Mouse (Mus musculus): Measurements from ENCODE around the gene Fam149a. TPM values are rescaled to one million over a fixed set of nuclear protein-coding genes. Genes with fewer than 3 reads are reported as not detected.

Gene Fam149a
- polyA plus RNA-seq (2016; fragmentation: Nextera tagmentation; extraction: Ambion mirVana) = 5.7 and 7.4 TPM in 2 replicates

DNA sequence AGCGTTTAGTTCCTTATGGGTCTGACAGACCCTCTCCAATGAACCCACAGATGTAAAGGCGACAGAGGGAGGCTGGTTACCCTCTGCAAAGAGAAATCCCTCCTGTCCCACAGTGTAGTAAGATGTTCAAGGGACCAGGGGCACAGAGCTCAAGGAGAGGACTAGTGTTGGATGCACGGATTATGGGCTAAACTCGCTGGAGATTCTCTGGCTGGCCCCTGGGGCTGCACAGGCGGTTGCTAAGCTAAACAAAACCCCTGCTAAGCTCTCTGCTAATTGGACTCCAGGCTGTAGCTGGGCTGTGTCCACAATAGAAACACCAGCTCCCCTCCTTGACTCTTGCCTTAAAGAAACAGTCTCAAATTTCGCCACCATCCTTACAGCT, at the start of gene Fam149a:
Gene Fam149a (minus strand): TSS at position 329 of the 385 bp plus-strand sequence.
- peak; percentile 68; the same call in 1 of the 2 replicates for ATAC-seq (ENCODE audit: low FRiP score)
- Histone ChIP-seq H3K27ac (no peak within 1 kb of the TSS), H3K4me1 (peaks cover 16% of the 10 kb centered on the region), H3K27me3 (peaks cover 13% of the 10 kb centered on the region), H3K9ac (peak within 1 kb of the TSS; percentile 56), H3K4me3 (replicated peaks) (peak within 1 kb of the TSS; percentile 38), H3K36me3 (replicated peaks) (no peaks in the 10 kb centered on the region), H3K4me2 (peak within 1 kb of the TSS; percentile 85), H3K9me3 (no peaks in the 10 kb centered on the region)
- under 1% methylated on average over 6 of the region's 6 CpGs for WGBS

DNA sequence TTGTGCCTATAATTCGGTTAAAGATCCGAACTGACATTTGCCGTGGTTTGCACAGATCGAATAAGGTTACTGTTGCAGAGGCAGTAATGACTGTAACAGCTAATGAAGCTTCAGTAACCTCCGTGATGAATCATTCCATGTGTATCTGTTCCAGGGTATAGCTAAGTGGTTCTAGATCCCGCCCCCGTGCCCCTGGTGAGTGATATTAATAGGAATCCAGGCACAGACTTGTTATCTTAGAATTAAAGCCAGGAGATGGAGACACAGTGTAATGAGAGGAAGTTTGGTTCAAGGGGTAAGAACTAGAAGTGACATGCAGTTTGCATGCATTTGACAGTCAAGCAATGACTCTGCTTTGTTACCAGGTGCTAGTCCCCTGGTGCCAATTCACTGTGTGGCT, 38.1 kb upstream of the Fam149a start:
- no peaks in the 10 kb centered on the region for H3K27me3 ChIP-seq
- no peaks in the 10 kb centered on the region for H3K4me1 ChIP-seq
- no peak for ATAC-seq (ENCODE audit: low FRiP score)
- H3K27ac ChIP-seq = no peak overlapping the region
- no peak overlapping the region for H3K4me2 ChIP-seq
- WGBS = 93% methylated on average over 7 of the region's 7 CpGs
- H3K9ac ChIP-seq = no peak overlapping the region
- H3K36me3 ChIP-seq (replicated peaks) = no peaks in the 10 kb centered on the region
- H3K9me3 ChIP-seq = no peaks in the 10 kb centered on the region
- H3K4me3 ChIP-seq (replicated peaks) = no peak overlapping the region

DNA sequence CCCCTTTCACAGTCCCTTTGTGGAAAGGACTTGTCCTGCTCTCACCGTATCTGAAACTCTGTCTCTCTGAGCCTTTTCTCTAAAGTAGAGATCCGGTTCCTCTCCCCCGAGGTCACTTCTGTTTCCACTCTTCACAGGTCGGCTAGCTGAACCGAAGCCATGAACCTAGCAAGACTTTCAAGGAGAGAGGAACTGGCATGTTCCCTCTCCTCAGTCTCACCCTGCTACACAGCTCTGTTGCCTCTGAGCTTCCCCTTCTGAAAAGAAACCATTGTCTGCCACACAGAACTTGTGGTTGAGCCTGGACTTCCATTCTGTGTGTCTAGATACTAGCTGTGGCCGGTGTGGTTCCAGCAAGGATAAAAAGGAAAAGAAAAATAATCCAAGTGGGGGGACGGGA, 32.9 kb upstream of the Fam149a start:
- WGBS = 86% methylated on average over 7 of the region's 7 CpGs
- Histone ChIP-seq H3K27me3 (no peaks in the 10 kb centered on the region), H3K9me3 (no peaks in the 10 kb centered on the region), H3K9ac (no peak overlapping the region), H3K27ac (no peak overlapping the region), H3K36me3 (replicated peaks) (no peaks in the 10 kb centered on the region), H3K4me1 (peaks cover 7% of the 10 kb centered on the region; the same call in 1 of the 2 replicates), H3K4me2 (no peak overlapping the region), H3K4me3 (replicated peaks) (no peak overlapping the region)
- ATAC-seq (ENCODE audit: low FRiP score) = no peak

DNA sequence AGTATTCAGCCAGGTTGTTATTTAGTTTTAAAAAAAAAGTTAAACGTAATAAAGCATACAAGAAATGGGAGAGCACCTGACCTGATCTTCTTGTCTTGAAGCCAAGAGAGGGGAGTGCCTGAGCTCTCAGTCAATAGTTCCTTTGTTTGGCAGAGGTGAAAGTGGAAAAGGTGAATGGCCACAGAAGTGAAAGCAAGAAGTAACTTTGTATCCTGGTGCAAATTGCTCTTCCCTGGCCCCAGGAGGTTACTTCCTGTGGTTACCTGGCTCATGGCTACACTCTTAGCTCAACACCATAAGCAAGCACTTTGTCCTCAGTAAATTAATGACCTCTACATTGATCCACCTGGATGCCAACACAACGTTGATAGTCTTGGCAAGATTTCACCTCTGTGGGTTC, 28.8 kb upstream of the Fam149a start, which contains the start of gene Tlr3:
Gene Tlr3 (minus strand): TSS at position 199 of the 400 bp plus-strand sequence.
- no peak for ATAC-seq (ENCODE audit: low FRiP score)
- Histone ChIP-seq H3K27me3 (no peaks in the 10 kb centered on the region), H3K27ac (0 out of 2 replicates have a peak within 1 kb of the TSS, but pooled peaks have one; percentile 25), H3K4me1 (peaks cover 8% of the 10 kb centered on the region; the same call in 1 of the 2 replicates), H3K9ac (peak within 1 kb of the TSS; percentile 45), H3K4me3 (replicated peaks) (peak within 1 kb of the TSS; percentile 38), H3K36me3 (replicated peaks) (no peaks in the 10 kb centered on the region), H3K4me2 (peak within 1 kb of the TSS; percentile 58), H3K9me3 (no peaks in the 10 kb centered on the region)
- WGBS = 63% methylated on average over 2 of the region's 2 CpGs

DNA sequence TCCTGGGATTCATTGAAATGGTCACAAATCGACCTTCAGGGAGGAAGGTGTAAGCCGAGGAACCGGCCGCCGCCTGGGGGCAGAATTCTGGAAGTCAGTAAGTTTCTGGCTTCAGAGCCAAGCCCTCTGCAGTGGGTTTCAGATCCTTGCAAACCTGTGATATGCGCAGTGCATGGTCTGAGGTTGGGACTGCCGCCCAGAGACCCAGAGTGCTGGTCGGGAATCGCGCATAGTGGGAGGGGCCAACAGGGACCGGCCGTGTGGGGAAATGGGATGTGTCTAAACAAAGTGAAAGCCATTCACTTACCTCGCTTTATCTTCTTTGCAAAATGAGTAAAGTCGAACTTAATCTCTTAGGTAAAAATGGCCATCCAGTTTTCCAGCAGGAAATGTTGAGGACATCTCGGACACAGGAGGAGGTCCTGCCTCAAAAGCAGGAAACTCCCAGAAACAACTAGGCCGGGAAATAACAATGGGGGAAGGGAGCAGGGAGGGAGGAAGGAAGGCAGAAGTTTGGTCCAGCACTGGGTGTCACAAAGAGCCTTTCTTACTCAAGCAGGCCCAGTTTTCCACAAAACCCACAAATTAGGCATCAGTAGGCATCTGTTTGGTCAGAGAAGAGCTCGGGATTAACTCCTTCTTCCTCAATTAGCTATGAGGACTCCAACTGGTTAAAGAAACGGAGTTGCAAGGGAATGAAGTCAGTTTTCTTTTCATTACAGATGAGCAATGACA, 28.2 kb upstream of the Fam149a start:
- Histone ChIP-seq H3K27me3 (no peaks in the 10 kb centered on the region), H3K9ac (peak overlapping the region; percentile 45), H3K9me3 (no peaks in the 10 kb centered on the region), H3K4me3 (replicated peaks) (peak overlapping the region; percentile 38), H3K4me2 (peak overlapping the region; percentile 58), H3K4me1 (peaks cover 8% of the 10 kb centered on the region; the same call in 1 of the 2 replicates), H3K27ac (0 out of 2 replicates have a peak overlapping the region, but pooled peaks have one; percentile 25), H3K36me3 (replicated peaks) (no peaks in the 10 kb centered on the region)
- 4% methylated on average over 18 of the region's 18 CpGs for WGBS
- peak; percentile 91 for ATAC-seq (ENCODE audit: low FRiP score)

DNA sequence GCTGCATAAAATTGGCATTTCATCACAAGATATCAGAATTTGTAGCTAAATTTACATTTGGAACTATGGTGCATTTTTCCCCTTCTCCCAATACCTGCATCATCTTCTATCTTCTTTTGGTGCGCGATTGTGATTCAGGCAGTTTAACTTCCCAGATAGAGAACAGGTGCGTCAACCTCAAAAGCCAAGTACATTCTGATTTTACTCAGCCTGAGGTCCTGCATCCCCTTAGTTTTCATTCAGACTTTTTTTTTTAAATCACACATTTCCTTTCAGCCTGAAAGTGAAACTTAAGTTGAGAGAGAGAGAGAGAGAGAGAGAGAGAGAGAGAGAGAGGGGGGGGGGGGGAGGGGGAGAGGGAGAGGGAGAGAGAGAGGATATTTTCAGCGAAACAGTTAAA, 27.6 kb upstream of the Fam149a start:
- no peak for ATAC-seq (ENCODE audit: low FRiP score)
- Histone ChIP-seq H3K9me3 (no peaks in the 10 kb centered on the region), H3K4me1 (peaks cover 8% of the 10 kb centered on the region; the same call in 1 of the 2 replicates), H3K27ac (no peak overlapping the region), H3K4me3 (replicated peaks) (peak overlapping the region; percentile 38), H3K36me3 (replicated peaks) (no peaks in the 10 kb centered on the region), H3K4me2 (peak overlapping the region; percentile 58), H3K9ac (peak overlapping the region; percentile 45; the same call in 1 of the 2 replicates), H3K27me3 (no peaks in the 10 kb centered on the region)
- WGBS = 48% methylated on average over 4 of the region's 4 CpGs

DNA sequence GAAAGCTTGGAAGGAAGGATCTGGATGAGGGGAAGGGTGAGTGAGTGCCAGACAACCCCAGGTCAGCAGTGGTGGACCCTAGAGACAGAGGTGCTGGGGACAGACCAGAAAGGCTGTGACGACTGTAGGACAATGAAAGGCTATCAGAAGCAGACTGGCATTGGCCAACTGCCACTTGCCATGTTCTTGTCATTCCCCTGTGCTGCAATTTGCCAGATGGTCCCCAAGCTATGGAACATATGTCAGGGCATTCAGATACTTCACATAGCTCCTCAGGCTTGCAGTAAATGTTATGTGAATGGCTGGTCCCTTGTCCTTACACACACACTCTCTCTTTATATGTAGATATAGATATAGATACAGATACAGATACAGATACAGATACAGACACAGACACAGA, 1.2 kb upstream of the Fam149a start:
- peaks cover 16% of the 10 kb centered on the region for H3K4me1 ChIP-seq
- no peak for ATAC-seq (ENCODE audit: low FRiP score)
- H3K36me3 ChIP-seq (replicated peaks) = no peaks in the 10 kb centered on the region
- peaks cover 13% of the 10 kb centered on the region for H3K27me3 ChIP-seq
- H3K9me3 ChIP-seq = no peaks in the 10 kb centered on the region
- H3K4me2 ChIP-seq = no peak overlapping the region
- 61% methylated on average over 1 of the region's 1 CpGs for WGBS
- no peak overlapping the region for H3K4me3 ChIP-seq (replicated peaks)
- no peak overlapping the region for H3K9ac ChIP-seq
- H3K27ac ChIP-seq = no peak overlapping the region

DNA sequence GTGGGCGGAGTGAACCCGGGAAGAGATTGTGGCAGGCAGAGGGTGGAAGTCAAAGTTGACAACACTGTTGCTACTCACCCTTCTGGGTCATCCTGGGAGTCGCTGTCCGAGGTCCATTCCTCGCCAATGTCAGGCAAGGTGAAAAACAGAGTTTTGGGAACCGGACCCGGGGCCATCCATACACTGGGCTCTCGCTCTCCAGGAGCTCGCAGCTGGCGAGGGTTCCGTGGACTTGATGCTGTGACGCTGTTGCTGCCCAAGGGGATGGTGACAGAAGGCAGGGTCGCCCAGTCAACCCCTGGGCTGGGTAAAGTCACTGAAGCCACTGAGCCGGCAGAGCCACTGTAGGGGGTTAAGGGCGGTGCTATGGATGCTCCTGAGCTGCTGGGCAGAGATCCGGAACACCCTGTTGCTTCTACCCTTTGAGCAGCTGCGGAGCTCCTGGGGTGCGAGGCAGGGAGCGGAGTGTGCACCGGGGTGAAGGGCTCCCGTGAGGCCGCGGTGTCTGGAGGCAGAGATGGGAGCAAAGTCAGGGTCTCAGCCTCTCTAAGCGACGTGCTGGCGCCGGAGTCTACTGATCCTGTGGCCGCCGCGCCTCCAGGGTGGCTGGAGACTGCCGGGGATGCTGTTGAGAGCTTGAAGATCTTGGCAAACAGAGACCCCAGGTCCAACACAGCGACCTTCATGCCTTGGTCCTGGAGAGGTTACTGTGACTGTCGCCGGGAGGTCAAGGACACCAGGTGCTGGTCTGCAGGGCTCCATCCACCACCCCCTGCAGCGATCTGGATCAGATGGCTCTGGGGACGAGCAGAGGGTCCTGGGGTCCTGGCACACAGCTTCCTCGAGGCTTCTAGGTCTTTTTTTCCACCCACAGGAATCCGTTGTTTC, 772 bp downstream of the Fam149a start:
- ATAC-seq (ENCODE audit: low FRiP score) = peak; percentile 57; the same call in 1 of the 2 replicates
- H3K9me3 ChIP-seq = no peaks in the 10 kb centered on the region
- peaks cover 13% of the 10 kb centered on the region for H3K27me3 ChIP-seq
- WGBS = 2% methylated on average over 38 of the region's 38 CpGs
- H3K4me3 ChIP-seq (replicated peaks) = peak overlapping the region; percentile 38
- H3K27ac ChIP-seq = no peak overlapping the region
- peaks cover 16% of the 10 kb centered on the region for H3K4me1 ChIP-seq
- peak overlapping the region; percentile 85 for H3K4me2 ChIP-seq
- no peaks in the 10 kb centered on the region for H3K36me3 ChIP-seq (replicated peaks)
- H3K9ac ChIP-seq = peak overlapping the region; percentile 56

DNA sequence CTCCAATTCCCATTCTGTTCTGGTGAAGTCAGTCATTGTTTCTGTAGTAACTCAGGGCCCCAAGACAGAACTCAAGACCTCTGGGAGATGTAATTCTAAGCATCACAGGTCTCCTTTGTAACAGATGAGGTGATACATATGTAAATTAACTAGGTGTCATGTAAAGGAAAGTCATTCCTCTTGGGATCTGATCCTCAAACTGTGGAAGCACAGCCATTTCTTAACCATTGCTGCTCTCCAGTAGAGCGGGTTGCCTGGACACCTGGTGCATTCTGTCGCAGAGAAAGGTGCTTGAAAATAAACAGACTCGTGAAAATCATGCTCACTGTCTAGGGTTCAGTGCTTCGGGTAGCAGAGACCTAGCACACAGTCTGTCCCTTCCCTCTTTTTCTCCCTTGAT, 1.5 kb downstream of the Fam149a start:
- 10% methylated on average over 4 of the region's 4 CpGs for WGBS
- H3K36me3 ChIP-seq (replicated peaks) = no peaks in the 10 kb centered on the region
- H3K27me3 ChIP-seq = peaks cover 13% of the 10 kb centered on the region
- H3K4me2 ChIP-seq = peak overlapping the region; percentile 85; the same call in 1 of the 2 replicates
- H3K4me3 ChIP-seq (replicated peaks) = no peak overlapping the region
- peaks cover 16% of the 10 kb centered on the region for H3K4me1 ChIP-seq
- ATAC-seq (ENCODE audit: low FRiP score) = no peak
- H3K27ac ChIP-seq = no peak overlapping the region
- no peak overlapping the region for H3K9ac ChIP-seq
- no peaks in the 10 kb centered on the region for H3K9me3 ChIP-seq

DNA sequence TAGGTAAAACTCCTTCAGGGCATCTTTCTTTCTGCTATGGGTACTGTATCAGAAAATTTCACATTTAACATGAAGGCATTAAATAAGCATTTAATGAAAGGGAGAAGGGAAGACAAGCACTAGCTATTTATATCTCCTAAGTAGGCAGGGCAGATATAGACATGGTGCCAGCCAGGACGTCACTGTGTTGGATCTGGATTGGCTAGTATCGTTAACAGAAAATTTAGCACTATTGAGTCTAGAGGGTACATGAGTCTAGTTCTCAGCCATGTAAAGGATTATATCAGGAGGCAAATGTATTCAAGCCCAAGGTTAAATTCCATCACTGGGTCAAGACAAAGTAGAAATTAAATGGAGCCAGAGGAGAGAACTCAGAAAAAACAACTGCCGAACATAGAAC, 8.0 kb downstream of the Fam149a start:
- H3K9me3 ChIP-seq = no peaks in the 10 kb centered on the region
- H3K4me2 ChIP-seq = no peak overlapping the region
- H3K36me3 ChIP-seq (replicated peaks) = no peaks in the 10 kb centered on the region
- H3K4me3 ChIP-seq (replicated peaks) = no peak overlapping the region
- no peaks in the 10 kb centered on the region for H3K27me3 ChIP-seq
- WGBS = 91% methylated on average over 3 of the region's 3 CpGs
- ATAC-seq (ENCODE audit: low FRiP score) = no peak
- no peak overlapping the region for H3K27ac ChIP-seq
- H3K9ac ChIP-seq = no peak overlapping the region
- no peaks in the 10 kb centered on the region for H3K4me1 ChIP-seq

DNA sequence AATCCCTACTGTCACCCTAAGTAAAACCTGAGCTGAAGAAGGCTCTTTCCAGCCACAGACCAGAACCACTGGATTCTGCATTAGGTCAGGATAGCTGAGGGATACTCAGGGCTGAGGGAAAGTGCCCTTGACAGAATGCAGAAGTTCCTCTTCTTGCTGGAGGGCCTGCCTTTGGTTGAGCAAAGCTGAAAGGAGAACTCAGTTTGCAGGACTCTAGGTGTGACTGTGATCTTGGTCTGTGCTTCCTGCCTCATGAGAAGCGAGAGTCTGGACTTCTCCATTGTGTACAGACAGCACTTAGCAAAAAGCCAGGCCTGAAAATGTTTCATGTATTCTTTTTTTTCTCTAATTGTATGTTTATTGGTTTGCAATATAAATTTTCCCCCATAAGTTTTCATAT, 14.9 kb downstream of the Fam149a start:
- Histone ChIP-seq H3K27ac (no peak overlapping the region), H3K9ac (no peak overlapping the region), H3K27me3 (no peaks in the 10 kb centered on the region), H3K4me3 (replicated peaks) (no peak overlapping the region), H3K4me1 (no peaks in the 10 kb centered on the region), H3K4me2 (no peak overlapping the region), H3K36me3 (replicated peaks) (no peaks in the 10 kb centered on the region), H3K9me3 (no peaks in the 10 kb centered on the region)
- 93% methylated on average over 1 of the region's 1 CpGs for WGBS
- ATAC-seq (ENCODE audit: low FRiP score) = no peak

DNA sequence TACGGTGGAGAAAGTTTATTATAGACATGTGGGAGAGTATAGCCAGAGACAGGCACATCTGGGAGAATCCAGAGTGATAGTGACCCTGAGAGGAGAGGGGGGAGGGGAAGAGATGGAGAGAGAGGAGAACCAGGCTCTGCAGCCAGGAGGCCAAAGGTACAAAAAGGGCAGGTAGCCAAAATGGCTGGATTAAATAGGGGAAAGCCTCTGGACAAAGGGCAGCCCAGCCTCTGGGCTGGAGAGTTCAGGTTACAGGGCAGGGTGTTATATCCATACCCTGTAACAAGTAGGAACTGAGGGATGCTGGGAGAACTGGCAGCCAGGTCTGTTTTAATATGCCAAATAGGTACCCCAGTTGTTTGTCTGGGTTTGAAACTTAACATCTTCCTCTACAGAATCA, 18.9 kb downstream of the Fam149a start:
- H3K9me3 ChIP-seq = no peaks in the 10 kb centered on the region
- ATAC-seq (ENCODE audit: low FRiP score) = no peak
- no peaks in the 10 kb centered on the region for H3K27me3 ChIP-seq
- H3K4me2 ChIP-seq = no peak overlapping the region
- H3K36me3 ChIP-seq (replicated peaks) = no peaks in the 10 kb centered on the region
- H3K9ac ChIP-seq = no peak overlapping the region
- no peak overlapping the region for H3K27ac ChIP-seq
- H3K4me1 ChIP-seq = 0 out of 2 replicates have a peak, but pooled peaks cover 6% of the 10 kb centered on the region
- H3K4me3 ChIP-seq (replicated peaks) = no peak overlapping the region
- 87% methylated on average over 1 of the region's 1 CpGs for WGBS

Measured in forebrain, embryonic 12.5 days (tissue).